Mouse (Mus musculus) right cerebral cortex, adult 18-20 months (tissue): ENCODE results near the gene Gm266.
A peak's percentile ranks its signal among the peaks of the same experiment; 100 is the strongest.

Experiments
- DNase-seq: peaks from one replicate; pipeline ENCODE4 v3.0.0; 2022; ENCODE audit warnings: mixed read lengths

Gm266 gene

DNA sequence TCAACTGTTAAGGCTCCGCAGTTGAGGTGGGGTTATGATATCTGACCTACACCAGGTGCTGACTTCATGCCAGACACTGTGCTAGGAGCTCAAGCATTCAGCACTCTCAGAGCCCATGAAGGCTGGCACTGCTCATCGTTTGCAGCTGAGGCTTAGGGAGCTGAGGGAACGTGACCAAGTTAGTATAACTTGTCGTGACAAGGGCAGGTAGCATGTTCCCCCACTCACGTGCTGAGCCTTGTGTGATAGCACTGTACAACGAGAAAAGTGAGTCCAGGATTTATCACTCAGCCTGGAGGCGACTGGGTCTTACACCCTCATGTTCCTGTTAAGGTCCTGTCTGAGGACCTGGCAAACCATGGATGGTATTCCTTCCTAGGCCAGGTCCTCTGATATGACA, 34.1 kb downstream of the Gm266 start:
- DNase-seq = no peak

- no peak for DNase-seq
Measured at GRCm38 (mm10) chr12:111450359-111450758, 35.3 kb downstream of the Gm266 start.

GRCm38 (mm10) chr12:111448931-111449705, 36.5 kb downstream of the Gm266 start:
- DNase-seq = no peak

- no peak for DNase-seq
Measured at GRCm38 (mm10) chr12:111447898-111448760, 37.5 kb downstream of the Gm266 start.

GRCm38 (mm10) chr12:111447350-111447749, 38.3 kb downstream of the Gm266 start:
- no peak for DNase-seq

- no peak for DNase-seq
Measured at GRCm38 (mm10) chr12:111446745-111447144, 38.9 kb downstream of the Gm266 start.

DNA sequence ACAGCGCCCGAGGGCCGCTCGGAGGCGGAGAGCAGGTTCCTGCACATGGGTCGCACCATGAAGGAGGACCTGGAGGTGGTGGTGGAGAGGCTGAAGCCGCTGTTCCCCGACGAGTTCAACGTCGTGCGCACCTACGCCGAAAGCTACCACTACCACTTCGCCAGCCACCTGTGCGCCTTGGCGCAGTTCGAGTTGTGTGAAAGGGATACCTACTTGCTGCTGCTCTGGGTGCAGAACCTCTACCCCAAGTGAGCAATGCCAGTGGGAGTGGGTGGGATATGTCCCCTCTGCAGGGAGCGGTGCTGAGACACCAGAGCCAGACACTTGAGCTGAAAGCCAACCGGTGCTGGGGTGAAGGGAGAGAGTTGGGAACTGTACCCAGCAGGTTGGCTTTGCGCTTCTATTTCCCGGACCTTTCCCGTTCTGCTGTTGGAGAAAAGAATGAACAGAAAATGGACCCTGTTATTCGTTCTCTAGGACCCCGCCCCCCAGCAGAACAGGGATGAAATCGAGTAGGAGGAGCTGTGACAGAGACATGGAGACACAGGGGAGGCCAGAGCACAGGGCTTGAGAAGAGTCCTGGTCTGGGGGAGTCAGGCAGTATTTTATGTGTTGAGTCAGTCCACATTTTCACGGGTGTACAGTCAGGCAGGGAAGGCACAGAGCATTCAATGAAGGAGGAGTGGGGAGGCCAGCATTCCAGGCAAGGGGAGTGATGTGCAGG, 39.6 kb downstream of the Gm266 start:
- no peak for DNase-seq

DNA sequence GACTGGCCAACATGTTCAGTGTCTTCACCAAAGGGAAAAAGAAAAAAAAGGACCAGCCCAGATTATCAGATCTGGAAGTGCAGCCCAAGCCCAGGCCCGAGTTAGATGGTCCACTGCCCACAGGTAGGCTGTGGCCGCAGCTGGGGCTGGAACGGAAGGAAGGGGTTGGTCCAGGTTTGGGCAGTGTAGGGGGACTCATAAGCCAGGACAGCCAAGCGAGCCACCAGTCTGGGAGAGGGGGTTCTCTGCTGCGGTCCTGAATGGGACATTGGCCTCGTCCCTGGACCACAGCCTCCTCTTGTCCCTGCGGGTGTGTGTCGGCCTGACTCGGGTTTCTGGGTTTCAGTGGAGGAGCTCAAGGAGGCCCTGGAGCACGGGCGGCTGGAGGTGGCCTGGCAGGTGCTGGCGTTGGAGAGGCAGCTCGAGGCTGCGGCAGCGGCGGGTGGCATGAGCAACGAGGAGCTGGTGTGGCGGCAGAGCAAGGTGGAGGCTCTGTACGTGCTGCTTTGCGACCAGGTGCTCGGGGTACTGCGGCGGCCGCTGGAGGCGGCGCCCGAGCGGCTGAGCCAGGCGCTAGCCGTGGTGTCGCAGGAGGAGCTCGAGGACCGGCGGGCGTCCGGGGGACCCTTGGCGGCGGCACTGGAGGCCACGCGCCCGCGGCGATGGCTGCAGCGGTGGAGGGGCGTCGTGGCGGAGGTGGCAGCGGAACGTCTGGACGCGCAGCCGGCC, 40.3 kb downstream of the Gm266 start:
- no peak for DNase-seq

- DNase-seq = no peak
Measured at GRCm38 (mm10) chr12:111443921-111444831, 41.4 kb downstream of the Gm266 start.

GRCm38 (mm10) chr12:111443011-111443870, 42.4 kb downstream of the Gm266 start:
- no peak for DNase-seq

- no peak for DNase-seq
Measured at GRCm38 (mm10) chr12:111442309-111443010, 43.2 kb downstream of the Gm266 start, which contains the start of gene Tnfaip2. Gene Tnfaip2, plus strand, starts transcription at chr12:111442469.

- peak; percentile 58 for DNase-seq
Measured at GRCm38 (mm10) chr12:111441523-111441922, 44.1 kb downstream of the Gm266 start.

GRCm38 (mm10) chr12:111440701-111441373, 44.8 kb downstream of the Gm266 start:
- no peak for DNase-seq

DNA sequence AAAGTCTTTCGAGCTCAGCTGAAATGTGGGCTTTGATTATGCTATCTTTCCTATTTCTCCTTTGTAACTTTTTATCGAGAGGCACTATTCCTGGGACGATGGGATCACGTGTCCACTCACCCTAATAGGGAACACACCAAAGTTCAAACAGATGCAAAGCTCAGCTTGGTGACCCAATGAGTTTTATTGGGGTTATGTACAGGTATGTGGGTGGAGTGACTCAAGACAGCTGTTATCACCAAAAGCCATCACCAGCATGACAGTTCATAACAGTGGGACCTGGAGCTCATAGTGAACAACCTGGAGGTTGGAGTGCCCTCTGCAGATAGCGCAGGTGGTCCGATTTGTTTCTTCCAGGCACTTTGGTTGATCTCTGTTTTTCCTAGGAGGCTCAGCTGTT, 46.8 kb downstream of the Gm266 start:
- no peak for DNase-seq

- DNase-seq = no peak
Measured at GRCm38 (mm10) chr12:111437222-111437900, 48.3 kb downstream of the Gm266 start.

DNA sequence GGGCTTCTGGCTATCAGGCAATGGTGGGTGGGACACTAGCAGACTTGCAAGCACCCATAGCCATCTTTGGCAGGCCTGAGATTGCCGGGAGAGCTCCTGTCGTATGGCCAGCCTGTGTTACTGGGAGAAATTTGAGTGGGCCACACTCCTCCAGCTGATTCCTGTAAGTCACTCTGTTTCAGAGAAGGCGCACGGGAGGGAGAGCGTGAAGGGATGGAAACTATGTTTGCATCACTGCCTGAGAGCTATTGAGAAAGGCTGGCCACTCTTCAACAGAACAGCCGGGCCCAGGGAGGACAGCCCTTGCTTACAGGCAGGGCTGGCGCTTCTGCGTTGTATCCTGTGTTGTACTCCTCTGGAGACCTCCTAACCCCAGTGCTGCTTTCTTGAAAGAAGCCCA, 49.0 kb downstream of the Gm266 start:
- DNase-seq = peak; percentile 34

GRCm38 (mm10) chr12:111436170-111436569, 49.5 kb downstream of the Gm266 start:
- no peak for DNase-seq

GRCm38 (mm10) chr12:111434745-111435327, 50.8 kb downstream of the Gm266 start:
- DNase-seq = no peak
